Mouse (Mus musculus): ENCODE data around the gene Myo9b. TPM values are rescaled to one million over a fixed set of nuclear protein-coding genes. Genes with fewer than 3 reads are reported as not detected.
A peak's percentile ranks its signal among the peaks of the same experiment; 100 is the strongest.
"Not testable (repeated sequence)": the region's sequence is repeated elsewhere in the genome, so short reads cannot be mapped to it uniquely, and the experiment has no call there.

Myo9b gene
- polyA plus RNA-seq (2015; fragmentation: Nextera tagmentation; extraction: Ambion mirVana), result 17.3 and 17.9 TPM in 2 replicates

- under 1% methylated on average over 83 of the region's 84 CpGs for WGBS
- H3K4me2 ChIP-seq, result peak within 1 kb of the TSS; percentile 88
- H3K9ac ChIP-seq, result peak within 1 kb of the TSS; percentile 73
- H3K4me3 ChIP-seq, result peak within 1 kb of the TSS; percentile 68
- no peaks in the 10 kb centered on the region for H3K9me3 ChIP-seq
- no peaks in the 10 kb centered on the region; the same call in 1 of the 2 replicates for H3K36me3 ChIP-seq
- peak within 1 kb of the TSS; percentile 78 for H3K27ac ChIP-seq (replicated peaks)
- ATAC-seq (ENCODE audit: low FRiP score, low read depth), result peak; percentile 99
- H3K4me1 ChIP-seq (replicated peaks), result peaks cover 30% of the 10 kb centered on the region
- no peaks in the 10 kb centered on the region for H3K27me3 ChIP-seq
Measured at GRCm38 (mm10) chr8:71272286-71273150, at the start of gene Myo9b, which contains the start of gene Haus8. Myo9b (plus strand) TSS chr8:71272714. Haus8 (minus strand) TSS chr8:71272934.

- no peaks in the 10 kb centered on the region for H3K36me3 ChIP-seq
- ATAC-seq (ENCODE audit: low FRiP score, low read depth), result no peak
- no peak overlapping the region for H3K27ac ChIP-seq (replicated peaks)
- H3K4me2 ChIP-seq, result no peak overlapping the region
- no peak overlapping the region for H3K4me3 ChIP-seq
- H3K9ac ChIP-seq, result no peak overlapping the region
- 52% methylated on average over 2 of the region's 2 CpGs for WGBS
- no peaks in the 10 kb centered on the region for H3K27me3 ChIP-seq
- H3K4me1 ChIP-seq (replicated peaks), result no peaks in the 10 kb centered on the region
- no peaks in the 10 kb centered on the region for H3K9me3 ChIP-seq
Measured at GRCm38 (mm10) chr8:71224560-71224959, 48.0 kb upstream of the Myo9b start.

GRCm38 (mm10) chr8:71242757-71243156 is 29.8 kb upstream of the Myo9b start:
- Histone ChIP-seq H3K9me3 (no peaks in the 10 kb centered on the region), H3K4me1 (replicated peaks) (no peaks in the 10 kb centered on the region), H3K9ac (no peak overlapping the region), H3K27me3 (no peaks in the 10 kb centered on the region), H3K36me3 (no peaks in the 10 kb centered on the region), H3K4me3 (no peak overlapping the region), H3K4me2 (no peak overlapping the region), H3K27ac (replicated peaks) (no peak overlapping the region)
- WGBS, result 81% methylated on average over 2 of the region's 2 CpGs
- ATAC-seq (ENCODE audit: low FRiP score, low read depth), result no peak

- Histone ChIP-seq H3K27ac (replicated peaks) (no peak overlapping the region), H3K4me3 (no peak overlapping the region), H3K36me3 (peaks cover 21% of the 10 kb centered on the region), H3K27me3 (no peaks in the 10 kb centered on the region), H3K9ac (no peak overlapping the region), H3K9me3 (no peaks in the 10 kb centered on the region), H3K4me2 (no peak overlapping the region), H3K4me1 (replicated peaks) (no peaks in the 10 kb centered on the region)
- no peak for ATAC-seq (ENCODE audit: low FRiP score, low read depth)
- WGBS, result 89% methylated on average over 1 of the region's 1 CpGs
Measured at GRCm38 (mm10) chr8:71248203-71248602, 24.3 kb upstream of the Myo9b start.

- Histone ChIP-seq H3K27ac (replicated peaks) (no peak overlapping the region), H3K9ac (no peak overlapping the region), H3K4me3 (no peak overlapping the region), H3K4me1 (replicated peaks) (no peaks in the 10 kb centered on the region), H3K36me3 (peaks cover 43% of the 10 kb centered on the region), H3K9me3 (no peaks in the 10 kb centered on the region), H3K4me2 (no peak overlapping the region), H3K27me3 (no peaks in the 10 kb centered on the region)
- ATAC-seq (ENCODE audit: low FRiP score, low read depth), result no peak
- 97% methylated on average over 3 of the region's 3 CpGs for WGBS
Measured at GRCm38 (mm10) chr8:71256545-71257232, 15.8 kb upstream of the Myo9b start.

GRCm38 (mm10) chr8:71261234-71261633 is 11.3 kb upstream of the Myo9b start:
- peaks cover 27% of the 10 kb centered on the region for H3K36me3 ChIP-seq
- H3K4me3 ChIP-seq, result no peak overlapping the region
- H3K27me3 ChIP-seq, result no peaks in the 10 kb centered on the region
- H3K27ac ChIP-seq (replicated peaks), result no peak overlapping the region
- no peak for ATAC-seq (ENCODE audit: low FRiP score, low read depth)
- H3K9ac ChIP-seq, result no peak overlapping the region
- no peaks in the 10 kb centered on the region for H3K9me3 ChIP-seq
- no peak overlapping the region for H3K4me2 ChIP-seq
- no peaks in the 10 kb centered on the region for H3K4me1 ChIP-seq (replicated peaks)

- Histone ChIP-seq H3K9ac (no peak overlapping the region), H3K4me3 (no peak overlapping the region), H3K27me3 (no peaks in the 10 kb centered on the region), H3K9me3 (no peaks in the 10 kb centered on the region), H3K4me2 (no peak overlapping the region), H3K27ac (replicated peaks) (no peak overlapping the region), H3K4me1 (replicated peaks) (peaks cover 13% of the 10 kb centered on the region), H3K36me3 (peaks cover 11% of the 10 kb centered on the region)
- ATAC-seq (ENCODE audit: low FRiP score, low read depth), result no peak
- 94% methylated on average over 2 of the region's 2 CpGs for WGBS
Measured at GRCm38 (mm10) chr8:71267690-71268089, 4.8 kb upstream of the Myo9b start.

GRCm38 (mm10) chr8:71268286-71268685 is 4.2 kb upstream of the Myo9b start:
- not testable (repeated sequence) for H3K27me3 ChIP-seq; H3K4me2 ChIP-seq; H3K9ac ChIP-seq; H3K4me3 ChIP-seq; H3K9me3 ChIP-seq; ATAC-seq (ENCODE audit: low FRiP score, low read depth); H3K36me3 ChIP-seq; H3K27ac ChIP-seq (replicated peaks)
- 95% methylated on average over 6 of the region's 6 CpGs for WGBS
- H3K4me1 ChIP-seq (replicated peaks), result peaks cover 15% of the 10 kb centered on the region

- H3K4me2 ChIP-seq, result peak overlapping the region; percentile 88
- peak overlapping the region; percentile 73 for H3K9ac ChIP-seq
- ATAC-seq (ENCODE audit: low FRiP score, low read depth), result peak; percentile 1; the same call in 1 of the 2 replicates
- no peaks in the 10 kb centered on the region; the same call in 1 of the 2 replicates for H3K36me3 ChIP-seq
- no peaks in the 10 kb centered on the region for H3K27me3 ChIP-seq
- no peaks in the 10 kb centered on the region for H3K9me3 ChIP-seq
- 26% methylated on average over 5 of the region's 5 CpGs for WGBS
- peaks cover 30% of the 10 kb centered on the region for H3K4me1 ChIP-seq (replicated peaks)
- H3K27ac ChIP-seq (replicated peaks), result peak overlapping the region; percentile 78
- peak overlapping the region; percentile 68 for H3K4me3 ChIP-seq
Measured at GRCm38 (mm10) chr8:71271630-71272029, 884 bp upstream of the Myo9b start.

- Histone ChIP-seq H3K4me2 (peak overlapping the region; percentile 88), H3K4me3 (peak overlapping the region; percentile 68), H3K9me3 (no peaks in the 10 kb centered on the region), H3K36me3 (no peaks in the 10 kb centered on the region; the same call in 1 of the 2 replicates), H3K27ac (replicated peaks) (peak overlapping the region; percentile 78), H3K27me3 (no peaks in the 10 kb centered on the region), H3K9ac (peak overlapping the region; percentile 72), H3K4me1 (replicated peaks) (peaks cover 30% of the 10 kb centered on the region)
- whole genome bisulfite sequencing, result 0% methylated on average over 14 of the region's 14 CpGs
- ATAC-seq (ENCODE audit: low FRiP score, low read depth), result peak; percentile 0; the same call in 1 of the 2 replicates
Measured at GRCm38 (mm10) chr8:71273151-71273510, 617 bp downstream of the Myo9b start.

GRCm38 (mm10) chr8:71274478-71274877 is 2.0 kb downstream of the Myo9b start:
- Histone ChIP-seq H3K36me3 (no peaks in the 10 kb centered on the region; the same call in 1 of the 2 replicates), H3K4me1 (replicated peaks) (peaks cover 30% of the 10 kb centered on the region), H3K4me2 (no peak overlapping the region), H3K9me3 (no peaks in the 10 kb centered on the region), H3K27me3 (no peaks in the 10 kb centered on the region), H3K9ac (no peak overlapping the region), H3K27ac (replicated peaks) (no peak overlapping the region), H3K4me3 (no peak overlapping the region; the same call in 1 of the 2 replicates)
- no peak for ATAC-seq (ENCODE audit: low FRiP score, low read depth)

GRCm38 (mm10) chr8:71276166-71276565 is 3.7 kb downstream of the Myo9b start:
- no peak overlapping the region for H3K27ac ChIP-seq (replicated peaks)
- H3K9ac ChIP-seq, result no peak overlapping the region
- WGBS, result 80% methylated on average over 3 of the region's 3 CpGs
- H3K4me3 ChIP-seq, result no peak overlapping the region
- no peaks in the 10 kb centered on the region for H3K36me3 ChIP-seq
- H3K27me3 ChIP-seq, result no peaks in the 10 kb centered on the region
- H3K4me1 ChIP-seq (replicated peaks), result peaks cover 24% of the 10 kb centered on the region
- ATAC-seq (ENCODE audit: low FRiP score, low read depth), result no peak
- no peaks in the 10 kb centered on the region for H3K9me3 ChIP-seq
- H3K4me2 ChIP-seq, result no peak overlapping the region

Data from hindbrain, embryonic 15.5 days (tissue).